Mouse (Mus musculus): Measurements from ENCODE around the gene Ptms.

The Ptms gene

DNA sequence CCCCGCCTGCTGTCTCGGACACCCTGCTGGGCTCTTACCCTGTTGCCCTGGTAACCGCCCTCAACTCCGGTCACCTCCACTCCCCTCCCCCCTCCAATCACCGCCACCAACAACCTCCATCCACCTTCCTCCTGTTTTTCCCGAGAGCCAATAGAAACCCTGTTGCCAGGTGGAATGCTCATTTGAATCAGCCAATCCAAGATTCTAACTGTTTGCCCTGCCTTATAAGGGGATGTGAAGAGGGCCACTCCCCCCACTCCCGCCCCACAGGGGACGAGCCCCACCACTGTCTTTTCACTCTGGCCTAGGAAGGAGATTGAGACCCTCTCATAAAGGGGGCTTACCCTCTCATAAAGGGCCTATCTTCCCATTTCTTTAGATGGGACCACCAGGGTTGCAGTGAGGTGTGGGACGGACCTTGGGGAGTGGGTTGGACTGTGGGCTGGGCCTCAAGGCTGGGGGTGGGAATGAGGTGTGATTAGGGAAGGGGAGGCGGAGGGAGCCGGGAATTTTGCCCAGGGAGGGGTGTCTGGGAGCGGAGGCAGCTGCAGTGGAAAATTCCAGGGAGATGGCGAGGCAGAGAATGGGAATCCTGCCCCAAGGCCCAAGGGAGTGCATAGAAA, at the start of gene Ptms:
Gene Ptms (minus strand): TSS at position 409 of the 623 bp plus-strand sequence.
- DNase-seq (ENCODE audit: low read depth) = no peak

DNA sequence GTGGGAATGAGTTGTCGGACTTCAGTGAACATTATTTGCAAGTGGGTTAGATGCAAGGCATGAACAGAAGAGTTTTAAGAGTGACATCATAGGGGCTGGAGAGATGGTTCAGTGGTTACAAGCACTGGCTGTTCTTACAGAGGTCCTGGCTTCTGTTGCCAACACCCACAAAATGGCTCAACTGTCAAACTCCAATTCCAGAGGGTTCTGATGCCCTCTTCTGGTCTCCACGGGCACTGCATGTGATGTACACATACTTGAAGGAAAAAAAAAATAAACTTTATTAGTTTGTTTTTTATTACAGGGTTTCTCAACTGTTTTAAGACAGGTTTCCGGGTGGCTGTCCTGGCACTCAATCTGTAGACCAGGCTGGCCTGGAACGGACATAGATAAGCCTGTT, 47.9 kb upstream of the Ptms start:
- peak; percentile 43 for DNase-seq (ENCODE audit: low read depth)

DNA sequence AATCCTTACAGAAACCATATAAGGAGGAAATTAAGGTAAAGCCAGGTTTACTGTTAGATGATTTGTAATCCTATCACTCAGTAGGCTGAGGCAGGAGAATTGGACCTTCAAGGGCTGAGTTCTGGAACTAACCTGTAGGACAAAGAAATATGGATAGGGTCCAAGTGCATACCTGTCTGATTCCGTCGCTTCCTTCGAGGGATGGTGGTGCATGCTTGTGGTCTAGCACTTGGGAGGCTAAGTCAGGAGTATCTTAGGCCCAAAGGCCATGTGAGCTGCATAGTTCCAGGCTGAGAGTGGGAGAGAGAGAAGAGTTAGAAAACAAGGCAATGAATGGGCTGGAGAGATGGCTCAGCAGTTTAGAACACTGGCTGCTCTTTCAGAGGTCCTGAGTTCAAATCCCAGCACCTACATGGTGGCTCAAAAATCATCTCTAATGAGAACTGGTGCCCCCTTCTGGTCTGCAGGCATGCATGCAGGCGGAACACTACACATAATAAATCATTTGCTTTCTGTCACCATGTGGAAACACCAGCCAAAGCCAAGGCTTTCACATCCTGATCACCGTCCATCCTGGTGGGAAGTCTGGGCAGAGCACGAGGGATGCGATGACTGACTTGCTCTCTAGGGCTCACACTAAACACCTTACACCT, 46.7 kb upstream of the Ptms start:
- no peak for DNase-seq (ENCODE audit: low read depth)

DNA sequence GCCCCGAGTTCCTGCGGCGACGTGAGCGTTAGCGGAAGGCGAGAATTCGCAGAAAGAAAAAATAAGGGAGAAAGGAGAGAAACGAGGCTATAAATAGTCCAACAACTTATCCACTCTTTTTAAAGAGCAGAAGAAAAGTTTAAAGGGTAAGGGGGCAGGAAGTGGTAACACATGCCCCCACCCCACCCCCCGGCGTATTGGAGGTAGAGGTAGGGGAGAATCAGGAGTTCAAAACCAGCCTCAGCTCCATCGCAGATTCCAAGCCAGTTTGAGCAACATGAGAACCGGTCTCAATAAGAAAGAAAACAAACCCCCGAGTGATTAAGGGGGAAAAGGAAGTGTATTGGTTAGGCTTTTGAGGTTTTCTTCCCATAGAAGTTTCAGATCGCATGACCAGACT, 45.8 kb upstream of the Ptms start:
- DNase-seq (ENCODE audit: low read depth) = no peak

- DNase-seq (ENCODE audit: low read depth) = peak; percentile 95
Measured at GRCm38 (mm10) chr6:124965088-124965719, 45.3 kb upstream of the Ptms start, which contains the start of gene Cops7a. Gene Cops7a (minus strand): TSS chr6:124965538.

DNA sequence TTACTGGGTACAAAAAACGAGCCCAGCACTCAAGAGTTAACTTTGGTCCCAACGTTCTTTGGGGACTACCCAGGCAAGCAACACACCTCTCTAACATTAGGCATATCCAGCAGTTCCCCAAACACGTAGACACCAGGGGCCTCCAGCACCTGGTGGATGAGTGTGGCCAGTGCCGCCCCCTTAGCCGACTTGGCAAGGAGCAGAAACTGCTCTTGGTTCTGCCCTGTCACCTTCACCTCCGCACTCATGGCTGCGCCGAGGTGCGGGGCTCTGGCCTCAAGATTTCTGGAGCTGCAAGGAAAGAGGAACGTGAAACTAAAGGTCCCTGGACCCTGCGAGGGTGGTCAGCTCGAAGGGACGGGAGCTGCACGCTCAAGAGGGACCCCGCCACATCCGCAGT, 44.7 kb upstream of the Ptms start:
- DNase-seq (ENCODE audit: low read depth) = no peak

DNA sequence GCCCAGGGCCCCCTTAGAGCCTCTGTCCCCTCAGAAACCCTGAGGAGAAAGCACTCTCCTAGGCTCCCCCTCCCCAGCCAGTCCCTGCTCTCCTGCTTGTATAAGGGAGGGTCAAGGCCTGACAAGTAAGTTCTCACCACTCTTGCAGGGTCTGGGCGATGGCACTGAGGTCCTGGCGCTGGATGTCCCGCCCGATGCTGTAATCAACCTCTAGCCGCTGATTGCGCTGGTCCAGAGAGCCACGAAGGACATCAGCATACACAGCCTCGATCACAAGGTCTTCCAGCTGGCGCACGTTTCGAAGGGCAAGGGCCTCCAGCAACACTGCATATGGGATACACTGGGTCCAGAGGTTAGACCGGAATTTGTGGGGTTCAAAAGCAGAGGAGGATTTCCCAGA, 41.1 kb upstream of the Ptms start:
- DNase-seq (ENCODE audit: low read depth) = no peak

DNA sequence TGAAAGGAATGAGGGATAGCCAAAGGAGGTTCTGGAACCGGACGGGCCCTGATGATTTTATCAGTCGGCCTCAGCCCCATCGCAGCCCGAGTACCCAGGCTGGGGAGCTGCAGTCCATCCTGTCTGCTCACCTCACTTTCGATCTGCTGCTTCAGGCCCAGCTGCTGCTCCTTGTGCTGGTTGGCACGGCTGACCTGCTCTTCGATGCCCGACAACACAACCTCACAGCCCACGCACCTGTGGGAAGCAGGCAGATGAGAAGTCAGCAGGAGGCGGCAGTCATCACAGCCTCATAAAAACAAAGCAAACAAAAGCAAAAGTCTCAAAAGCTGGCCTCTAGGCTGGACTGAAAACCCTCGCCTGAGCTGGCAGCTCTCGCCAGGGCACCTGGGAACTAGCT, 40.1 kb upstream of the Ptms start:
- DNase-seq (ENCODE audit: low read depth) = no peak

DNA sequence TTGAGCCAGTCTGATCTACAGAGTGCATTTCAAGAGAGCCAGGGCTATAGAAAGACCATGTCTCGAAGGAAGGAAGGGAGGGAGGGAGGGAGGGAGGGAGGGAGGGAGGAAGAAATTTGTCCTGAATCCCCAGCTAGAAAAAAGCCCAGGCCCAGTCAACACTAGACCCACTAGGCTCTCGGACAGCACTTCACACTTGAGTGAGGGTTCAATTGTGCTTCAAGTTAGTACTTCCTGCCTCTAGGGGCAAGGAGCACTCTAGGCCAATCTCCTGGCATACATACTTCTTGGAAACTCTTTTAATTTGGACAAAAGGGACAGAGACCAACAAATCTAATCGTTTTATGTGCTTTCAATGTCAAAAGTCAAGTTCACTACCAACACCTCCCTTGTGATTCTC, 38.2 kb upstream of the Ptms start:
- DNase-seq (ENCODE audit: low read depth) = no peak

GRCm38 (mm10) chr6:124955212-124955611, 35.3 kb upstream of the Ptms start:
- DNase-seq (ENCODE audit: low read depth) = no peak

DNA sequence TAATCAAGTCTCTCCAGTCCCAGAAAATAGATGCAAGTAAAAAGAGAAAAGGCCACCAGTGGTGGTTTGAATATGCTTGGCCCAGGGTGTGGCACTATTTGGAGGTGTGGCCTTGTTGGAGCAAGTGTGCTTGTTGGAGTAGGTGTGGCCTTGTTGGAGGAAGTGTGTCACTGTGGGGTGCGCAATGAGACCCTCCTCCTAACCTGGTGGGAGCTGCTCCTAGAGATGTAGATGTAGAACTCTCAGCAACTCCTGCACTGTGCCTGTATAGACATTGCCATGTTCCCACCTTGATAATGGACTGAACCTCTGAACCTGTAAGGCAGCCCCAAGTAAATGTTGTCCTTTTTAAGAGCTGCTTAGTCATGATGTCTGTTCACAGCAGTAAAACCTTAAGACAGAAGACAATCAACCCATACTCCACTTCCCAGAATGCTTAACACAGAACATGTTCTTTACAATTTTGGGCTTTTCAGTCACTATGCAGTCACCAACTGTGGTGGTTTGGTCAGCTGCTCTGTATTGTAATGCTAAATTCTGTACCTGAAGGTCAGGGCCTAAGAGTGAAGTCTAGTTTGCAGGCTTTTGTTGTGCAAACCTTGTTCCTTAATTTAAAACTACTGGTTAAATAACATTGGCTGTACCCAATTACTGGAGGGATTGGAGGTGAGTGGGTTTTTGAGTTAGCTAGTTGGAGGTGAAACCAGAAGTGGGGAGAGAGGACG, 34.2 kb upstream of the Ptms start:
- no peak for DNase-seq (ENCODE audit: low read depth)

DNA sequence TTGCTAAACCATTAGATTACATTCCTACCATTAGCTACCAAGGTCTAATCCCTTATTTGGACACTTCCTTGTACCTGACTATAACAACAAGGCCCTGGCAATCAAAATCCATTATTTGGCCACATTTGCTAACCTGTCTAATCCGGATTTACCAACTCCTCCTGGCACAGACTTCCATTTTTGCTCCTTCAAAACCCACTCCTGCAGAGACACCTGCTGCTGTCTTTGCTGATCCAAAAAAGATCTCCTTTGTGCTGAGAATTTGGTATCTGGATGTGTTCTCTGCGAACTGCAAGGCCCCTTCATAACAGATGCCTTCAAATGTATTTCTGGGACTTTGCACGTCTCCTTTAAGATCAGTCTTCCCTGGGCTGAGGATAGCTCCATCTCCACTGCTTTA, 23.6 kb upstream of the Ptms start:
- DNase-seq (ENCODE audit: low read depth) = no peak

- DNase-seq (ENCODE audit: low read depth) = no peak
Measured at GRCm38 (mm10) chr6:124941679-124942078, 21.8 kb upstream of the Ptms start.

DNA sequence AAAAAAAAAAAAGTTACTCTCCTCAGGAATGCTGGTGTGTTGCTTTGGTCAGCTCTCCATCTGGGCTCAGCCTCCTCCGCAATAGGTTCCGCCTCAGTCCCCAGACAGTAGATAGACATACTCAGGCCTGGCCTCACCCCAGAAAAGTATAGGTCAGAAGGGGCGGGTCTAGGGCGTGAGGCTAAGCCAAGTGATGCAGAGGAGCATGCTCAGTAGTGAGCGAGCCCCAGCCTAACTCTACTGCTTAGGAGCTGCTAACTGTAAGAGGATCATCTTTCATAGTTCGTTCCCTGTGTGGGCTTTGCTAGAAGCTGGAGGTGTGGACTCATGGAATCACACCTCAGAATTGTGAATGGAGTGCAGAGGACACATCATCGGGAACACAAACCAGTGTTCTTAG, 18.7 kb upstream of the Ptms start:
- DNase-seq (ENCODE audit: low read depth) = no peak

- no peak for DNase-seq (ENCODE audit: low read depth)
Measured at GRCm38 (mm10) chr6:124937493-124937892, 17.6 kb upstream of the Ptms start.

- DNase-seq (ENCODE audit: low read depth) = no peak
Measured at GRCm38 (mm10) chr6:124936681-124937080, 16.8 kb upstream of the Ptms start.

DNA sequence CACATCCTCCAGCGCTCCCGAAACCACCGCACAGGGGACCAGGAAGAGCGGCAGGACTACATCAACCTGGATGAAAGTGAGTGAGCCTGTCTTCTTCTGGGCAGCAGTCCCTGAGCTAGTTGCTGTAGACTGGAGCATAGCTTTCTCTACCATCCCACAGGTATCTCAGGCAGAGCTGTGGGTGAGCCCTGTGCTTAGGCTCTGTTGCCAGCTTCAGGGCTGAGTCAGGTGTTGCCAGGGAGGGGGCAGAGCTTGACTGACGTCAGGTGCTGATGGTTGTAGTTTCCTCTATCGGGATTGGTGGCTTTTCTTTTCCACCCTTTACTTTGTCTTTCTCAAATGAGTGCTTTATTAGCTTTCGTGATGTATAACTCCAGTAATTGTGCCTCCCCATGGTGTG, 14.8 kb upstream of the Ptms start:
- DNase-seq (ENCODE audit: low read depth) = no peak

- no peak for DNase-seq (ENCODE audit: low read depth)
Measured at GRCm38 (mm10) chr6:124933127-124933526, 13.2 kb upstream of the Ptms start.

- no peak for DNase-seq (ENCODE audit: low read depth)
Measured at GRCm38 (mm10) chr6:124932314-124932695, 12.4 kb upstream of the Ptms start.

- no peak for DNase-seq (ENCODE audit: low read depth)
Measured at GRCm38 (mm10) chr6:124931525-124932313, 11.8 kb upstream of the Ptms start.

GRCm38 (mm10) chr6:124930754-124931524, 11.0 kb upstream of the Ptms start, which contains the start of gene Mlf2:
Gene Mlf2 (plus strand): TSS chr6:124931386.
- DNase-seq (ENCODE audit: low read depth) = peak; percentile 96
